Mouse (Mus musculus) left cerebral cortex, adult 9 months (tissue): Measurements from ENCODE around the gene Antxr1.
A peak's percentile ranks its signal among the peaks of the same experiment; 100 is the strongest.

ENCODE experiments used
- DNase-seq, 2 experiments: peaks; one replicate each; pipeline ENCODE4 v3.0.0; 2022; ENCODE audit warnings: low spot score in 2 of 2

Antxr1 gene

DNA sequence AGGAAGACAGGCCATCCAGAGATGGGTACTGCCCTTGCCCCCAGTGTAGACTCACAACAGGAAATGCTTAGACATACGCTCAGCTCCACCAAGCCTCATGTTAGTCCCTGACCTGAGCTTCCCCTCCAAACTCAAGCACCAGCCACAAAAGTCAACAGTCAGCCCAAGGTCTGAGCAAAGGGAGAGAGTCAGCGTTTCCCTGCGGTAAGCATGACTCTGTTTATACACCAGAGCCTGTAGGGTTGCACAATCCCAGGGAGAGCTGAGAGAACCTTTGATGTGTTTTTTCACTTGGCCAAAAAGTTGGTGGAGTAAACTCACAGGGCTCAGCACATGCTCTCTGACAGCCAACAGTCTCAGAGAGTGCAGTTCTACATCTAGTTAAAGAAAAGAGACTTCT, 145.9 kb downstream of the Antxr1 start:
- DNase-seq: no peak

DNA sequence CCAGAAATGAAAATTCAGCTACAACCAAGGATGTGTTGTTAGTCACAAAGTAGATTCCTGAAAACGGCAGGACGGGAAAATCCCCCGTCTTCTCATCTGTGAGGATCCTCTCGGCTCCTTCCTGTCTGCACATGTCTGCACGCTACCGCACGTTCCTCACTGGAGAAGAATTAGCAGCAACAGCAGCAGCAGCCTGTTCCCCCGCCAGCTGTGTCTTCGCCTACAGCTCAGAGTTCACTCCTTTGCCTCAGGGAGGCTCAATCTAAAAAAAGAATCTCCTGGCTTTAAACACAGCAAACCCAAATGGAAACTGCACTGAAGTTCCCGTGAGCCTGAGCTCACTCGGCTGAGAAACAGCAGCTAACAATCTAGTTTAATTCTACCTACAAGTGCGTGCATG, 148.6 kb downstream of the Antxr1 start:
- peak; percentile 81 for DNase-seq

DNA sequence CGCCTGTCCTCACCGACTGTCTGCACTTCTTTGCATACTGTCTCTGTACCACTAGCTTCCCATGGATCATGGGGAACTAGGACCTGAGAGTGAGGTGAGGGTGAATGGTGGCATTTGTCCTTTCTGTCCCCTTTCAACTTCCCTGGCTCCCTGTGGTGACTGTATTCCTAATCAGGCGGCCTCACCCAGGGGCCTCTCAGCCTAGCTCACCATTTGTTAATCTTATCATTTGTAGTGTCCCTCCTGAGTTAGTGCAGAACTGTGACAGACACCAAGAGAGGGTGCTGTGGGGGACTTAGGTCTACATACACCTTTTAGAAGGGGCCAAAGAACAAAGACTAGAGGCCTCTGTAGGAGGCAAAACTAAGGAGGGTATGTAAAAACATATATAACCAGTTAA, 151.2 kb downstream of the Antxr1 start:
- DNase-seq: no peak

DNA sequence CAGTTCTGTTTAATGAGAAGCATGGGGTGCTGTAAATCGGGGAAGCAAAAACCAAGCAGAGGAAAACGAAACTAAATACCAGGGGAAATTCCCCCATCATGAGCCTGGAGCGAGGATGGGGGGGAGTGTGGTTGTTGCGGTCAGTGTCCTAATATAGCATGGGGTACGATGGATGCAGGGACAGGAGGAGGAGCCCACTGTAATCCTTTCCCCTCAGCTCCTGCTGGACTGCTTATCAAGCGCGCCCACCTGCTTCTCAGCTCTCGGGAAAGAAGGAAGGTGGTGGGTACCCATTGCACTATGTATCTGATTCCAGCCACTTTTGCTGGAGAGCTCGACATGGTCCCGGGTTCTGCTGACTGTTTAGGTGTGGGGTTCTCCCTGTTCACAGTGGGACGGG, 151.6 kb downstream of the Antxr1 start:
- no peak for DNase-seq

DNA sequence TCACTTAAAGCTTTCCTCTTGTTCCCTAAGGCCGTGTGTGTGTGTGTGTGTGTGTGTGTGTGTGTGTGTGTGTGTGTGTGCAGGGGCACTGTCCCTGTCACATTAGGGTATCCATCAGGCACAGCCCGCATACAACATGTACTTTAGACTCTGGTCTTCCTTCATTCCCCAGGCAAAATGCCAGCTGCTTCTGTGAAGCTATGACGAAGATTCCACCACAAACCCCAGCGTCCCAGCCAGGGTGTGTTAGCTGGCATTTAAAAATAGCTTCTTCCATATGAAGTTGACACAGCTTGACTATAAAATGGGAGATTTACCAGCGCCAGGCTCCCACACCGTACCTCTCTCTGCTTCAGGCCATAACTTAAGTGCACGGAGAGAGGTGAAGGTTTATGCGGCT, 152.5 kb downstream of the Antxr1 start:
- DNase-seq: peak; percentile 57 to 88

DNA sequence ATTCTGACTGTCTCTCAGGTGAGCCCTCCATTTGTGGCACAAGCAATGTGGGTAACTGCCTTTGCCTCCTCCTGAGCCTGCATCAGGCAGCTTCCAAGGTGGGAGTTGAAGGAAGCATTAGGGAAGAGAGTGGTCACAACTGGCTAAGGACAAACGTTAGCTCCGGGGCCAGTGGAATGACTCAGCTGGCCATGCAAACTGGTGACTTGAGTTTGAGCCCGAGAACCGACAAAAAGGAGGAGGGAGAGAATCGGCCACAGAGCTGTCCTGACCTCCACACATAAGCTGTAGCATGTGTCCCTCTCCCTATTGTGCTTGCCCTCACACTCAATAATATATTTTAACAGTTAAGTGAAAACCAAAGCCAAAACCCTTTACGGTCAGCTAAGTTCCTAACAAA, 152.9 kb downstream of the Antxr1 start:
- no peak for DNase-seq

DNA sequence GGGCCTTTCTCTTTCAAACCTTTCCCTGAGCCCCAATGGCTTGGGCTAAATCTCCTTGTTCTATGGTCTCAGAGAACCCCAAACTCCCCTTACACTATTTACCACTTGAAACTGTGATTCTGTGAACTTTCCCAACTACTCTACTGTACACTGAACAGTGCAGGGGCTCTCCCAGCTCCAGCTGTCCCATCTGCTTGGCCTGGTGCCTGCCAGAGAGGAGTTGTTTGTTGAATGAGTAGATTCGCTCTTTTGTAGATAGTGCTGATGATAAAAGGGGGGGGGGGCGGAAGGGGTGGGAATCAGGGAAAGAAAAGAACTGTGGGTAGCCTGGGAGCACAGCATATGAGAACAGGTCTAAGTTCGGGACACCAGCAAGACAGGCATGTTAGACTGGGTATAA, 164.2 kb downstream of the Antxr1 start:
- no peak for DNase-seq

DNA sequence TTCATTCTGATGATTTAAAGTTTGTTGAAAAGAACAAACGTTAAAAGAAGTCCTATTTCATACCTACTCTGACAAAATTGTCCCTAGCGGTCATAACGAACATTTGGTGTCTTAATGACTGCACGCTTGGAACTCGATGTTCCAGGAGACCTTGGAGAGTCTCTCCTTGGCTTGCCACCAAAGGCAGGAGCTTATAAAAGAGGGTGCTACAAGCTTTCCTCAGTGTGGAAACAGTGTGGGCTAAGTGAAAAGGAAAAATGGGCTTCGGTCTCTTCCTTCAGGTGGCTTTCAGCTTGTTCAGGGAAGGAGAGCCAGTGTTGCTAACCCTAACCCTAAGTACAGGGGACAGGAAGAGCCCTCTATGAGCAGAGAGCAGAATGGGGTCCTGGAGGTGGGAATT, 164.7 kb downstream of the Antxr1 start:
- DNase-seq: peak in 1 of 2 experiments; percentile 39

DNA sequence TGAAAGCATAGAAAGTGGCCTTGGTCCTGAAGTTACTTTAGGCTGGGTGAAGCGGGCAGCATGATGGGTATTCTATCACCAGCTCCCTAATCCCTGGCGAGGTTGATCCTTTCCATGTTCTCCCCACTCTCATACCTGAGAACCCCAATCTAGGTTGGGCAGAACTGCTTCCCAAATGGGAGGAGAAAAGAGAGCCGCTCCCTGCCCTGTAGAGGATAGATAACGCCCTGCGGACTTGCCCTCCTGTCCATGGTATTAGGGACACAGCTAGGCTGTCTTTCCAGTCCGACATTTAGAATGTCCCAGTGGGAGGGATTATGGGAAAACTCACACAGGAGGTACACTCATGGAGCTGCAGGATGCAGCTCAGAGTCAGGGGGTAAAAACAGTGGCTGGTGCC, 165.3 kb downstream of the Antxr1 start:
- no peak for DNase-seq

DNA sequence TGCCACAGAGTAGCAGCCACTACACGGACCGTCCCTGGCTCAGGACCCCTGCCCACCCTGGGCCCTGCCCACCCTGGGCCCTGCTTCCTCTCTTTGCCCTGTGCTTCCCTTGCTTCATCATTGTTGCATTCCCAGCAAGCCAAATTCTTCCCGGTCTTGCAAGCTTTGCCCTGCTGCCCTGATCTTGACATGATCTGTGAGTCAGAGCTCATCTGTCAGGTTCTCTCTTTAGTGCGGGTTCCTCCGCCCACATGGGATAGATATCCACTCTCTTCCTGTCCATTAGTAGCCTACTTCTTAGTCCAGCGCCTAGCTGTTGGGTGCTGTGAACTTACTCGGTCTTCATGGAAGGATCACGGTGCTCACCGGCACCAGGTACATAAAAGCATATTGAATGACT, 167.6 kb downstream of the Antxr1 start:
- no peak for DNase-seq

DNA sequence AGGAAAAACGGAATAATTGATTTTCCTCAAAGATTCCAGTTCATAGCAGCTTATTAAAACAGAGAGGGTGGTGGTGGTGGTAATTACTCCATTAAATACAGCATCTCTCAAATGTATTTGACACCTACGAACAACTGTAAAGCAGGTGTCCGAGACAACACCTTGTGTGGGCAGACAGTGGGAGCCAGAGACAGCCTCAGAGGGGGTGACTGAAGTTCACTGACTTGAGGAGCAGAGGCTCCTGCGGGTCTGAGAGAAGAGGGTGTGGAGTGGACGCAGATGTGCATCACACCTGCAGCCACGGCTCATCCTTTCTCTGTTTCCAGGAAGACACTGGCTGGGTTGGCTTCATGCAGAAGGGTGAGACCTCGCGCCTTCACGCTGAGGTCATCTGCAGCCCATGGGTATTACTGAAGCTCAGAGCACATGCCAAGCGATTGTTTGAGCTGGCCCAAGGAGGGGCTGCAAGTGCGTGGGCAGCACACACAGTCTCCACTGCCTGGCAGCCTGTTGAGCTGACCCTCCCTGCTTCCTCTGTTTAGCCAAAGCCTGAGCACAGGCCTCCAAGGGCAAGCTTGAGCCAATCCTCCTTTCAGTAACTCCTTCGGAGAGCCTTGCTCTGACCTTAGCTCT, 168.8 kb downstream of the Antxr1 start:
- DNase-seq: no peak

DNA sequence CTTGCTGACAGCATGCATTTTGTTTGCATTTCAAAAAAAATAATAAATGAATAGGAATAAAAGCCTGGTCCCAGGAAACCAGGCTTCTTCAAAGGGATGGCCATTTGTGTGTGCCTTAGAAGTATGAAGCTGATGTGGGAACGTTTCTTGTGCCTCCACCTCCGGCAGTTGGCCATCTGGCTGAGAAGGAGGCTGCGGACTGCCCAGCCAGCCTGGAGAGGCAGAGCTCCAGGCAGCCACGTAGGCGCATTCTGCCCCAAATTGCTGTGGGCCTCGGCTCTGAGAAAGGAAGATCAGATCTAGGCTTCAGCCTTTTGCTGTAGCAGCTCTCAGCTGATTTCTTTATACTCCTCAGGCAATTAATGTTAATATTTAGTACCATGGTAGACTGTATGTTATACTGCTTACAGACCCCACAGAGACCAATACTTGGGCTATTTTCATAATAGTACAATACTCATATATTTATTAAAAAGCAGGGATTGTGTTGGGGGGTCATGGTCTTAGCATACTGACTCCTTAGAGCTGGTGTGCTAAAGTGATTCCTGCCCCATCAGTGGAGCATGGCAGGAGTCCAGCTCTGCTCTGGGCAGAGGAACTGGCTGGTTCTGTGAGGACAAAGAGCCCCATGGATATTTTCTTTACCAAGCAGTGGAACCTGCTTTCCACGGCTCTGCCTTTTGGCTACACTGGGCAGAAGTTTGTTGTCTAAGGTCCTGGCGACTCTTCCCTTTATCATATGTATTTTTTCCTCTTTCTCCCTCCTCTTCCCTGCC, 169.9 kb downstream of the Antxr1 start:
- DNase-seq: peak in 1 of 2 experiments; percentile 67

DNA sequence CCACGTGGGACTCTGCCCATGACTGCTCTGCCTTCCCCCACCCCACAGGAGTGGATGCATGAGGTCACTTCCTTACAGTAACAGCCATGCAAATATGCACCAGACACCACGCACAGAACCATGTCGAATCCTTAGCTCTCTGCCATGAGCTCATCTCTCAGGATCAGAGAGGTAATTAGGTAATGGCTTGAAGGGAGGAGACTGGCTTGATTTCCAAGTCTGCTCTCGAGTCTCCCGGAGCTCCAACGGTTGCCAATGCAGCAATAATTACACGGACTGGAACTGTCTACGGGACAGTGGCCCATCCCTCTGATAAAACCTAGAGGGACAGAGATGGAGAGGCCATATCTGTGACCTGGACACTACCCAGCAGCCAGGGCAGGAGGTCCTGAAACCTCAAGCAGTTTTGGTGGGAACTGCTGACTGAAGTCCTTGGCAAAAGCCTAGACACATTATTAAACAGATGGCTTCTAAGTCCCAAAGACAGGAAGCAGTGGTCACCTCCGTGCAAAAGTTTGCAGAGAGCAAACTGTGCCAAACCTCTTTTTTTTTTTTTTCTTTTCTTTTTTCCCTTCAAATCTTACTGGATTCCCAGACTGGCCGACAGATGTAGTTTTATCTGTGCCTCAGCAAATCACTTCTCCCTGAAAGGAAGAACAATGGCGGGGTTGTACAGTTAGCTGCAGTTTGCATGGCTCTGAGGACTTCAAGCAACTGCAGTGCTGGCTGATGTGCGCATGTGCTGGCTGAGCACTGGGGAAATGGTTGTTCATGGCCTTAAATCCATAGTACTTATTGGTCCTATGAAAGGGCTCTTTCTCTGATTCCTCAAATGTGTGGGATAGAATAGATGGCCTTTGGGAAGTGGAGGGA, 174.0 kb downstream of the Antxr1 start:
- DNase-seq: no peak

DNA sequence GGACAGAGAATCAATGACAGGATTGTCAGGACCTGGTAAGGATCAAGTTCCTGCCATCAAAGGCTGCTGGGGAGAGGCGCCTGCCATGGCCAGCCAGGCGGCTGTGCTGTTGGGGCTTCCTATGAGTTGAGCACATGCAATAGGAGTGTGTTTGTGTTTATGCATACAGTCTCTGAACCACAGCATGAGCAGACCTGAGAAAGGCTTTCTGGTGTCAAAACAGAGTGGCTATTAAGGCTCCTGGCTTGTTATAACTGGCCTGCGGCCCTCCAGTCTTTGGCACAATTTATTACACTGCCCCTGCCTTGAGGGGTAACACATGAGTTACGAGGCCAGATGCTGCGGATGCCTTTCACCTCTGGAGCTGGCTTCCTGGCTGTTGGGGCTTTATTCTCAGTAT, 175.4 kb downstream of the Antxr1 start:
- DNase-seq: no peak

DNA sequence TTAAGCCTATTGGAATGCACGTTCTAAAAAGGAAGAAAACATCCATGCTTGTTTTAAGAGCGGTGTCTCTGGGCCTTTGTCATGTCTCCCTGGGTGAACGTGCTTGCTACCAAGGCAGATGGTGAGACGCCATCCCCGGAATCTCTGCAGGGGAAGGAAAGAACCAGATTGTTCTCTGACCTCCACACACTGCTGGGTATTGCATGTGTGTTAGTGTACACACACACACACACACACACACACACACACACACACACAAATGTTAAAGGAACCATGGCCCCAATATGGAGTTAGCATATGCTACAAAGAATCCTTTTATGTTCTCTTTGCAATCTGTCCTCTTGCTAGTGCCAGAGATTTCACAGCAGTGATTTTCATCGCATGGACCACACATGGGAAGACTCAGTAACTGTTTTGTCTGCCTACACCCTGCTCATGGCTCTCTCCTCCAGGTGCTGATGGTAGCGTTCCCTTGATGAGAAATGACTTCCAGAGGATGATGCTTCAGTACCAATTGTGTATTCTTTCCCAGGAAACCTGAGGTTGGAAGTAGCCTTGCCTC, 177.5 kb downstream of the Antxr1 start:
- no peak for DNase-seq

DNA sequence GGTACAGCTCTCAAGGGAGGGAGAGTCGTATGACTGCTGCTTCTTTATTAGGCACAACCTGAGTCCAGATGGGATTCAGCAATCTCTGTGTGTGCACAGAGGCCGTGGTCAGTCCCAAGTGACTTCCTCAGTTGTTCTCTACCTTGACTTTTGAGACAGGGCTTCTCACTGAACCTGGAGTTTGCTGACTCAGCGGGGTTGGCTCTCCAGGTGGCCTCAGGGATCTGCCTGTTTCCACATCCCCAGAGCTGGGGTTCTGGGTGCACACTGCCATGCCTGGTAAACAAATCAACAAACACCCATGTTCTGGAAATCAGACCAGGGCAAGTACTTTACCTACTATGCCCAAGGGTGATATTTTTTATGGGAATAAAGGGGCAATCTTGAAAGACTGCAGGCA, 181.8 kb downstream of the Antxr1 start:
- DNase-seq: no peak

DNA sequence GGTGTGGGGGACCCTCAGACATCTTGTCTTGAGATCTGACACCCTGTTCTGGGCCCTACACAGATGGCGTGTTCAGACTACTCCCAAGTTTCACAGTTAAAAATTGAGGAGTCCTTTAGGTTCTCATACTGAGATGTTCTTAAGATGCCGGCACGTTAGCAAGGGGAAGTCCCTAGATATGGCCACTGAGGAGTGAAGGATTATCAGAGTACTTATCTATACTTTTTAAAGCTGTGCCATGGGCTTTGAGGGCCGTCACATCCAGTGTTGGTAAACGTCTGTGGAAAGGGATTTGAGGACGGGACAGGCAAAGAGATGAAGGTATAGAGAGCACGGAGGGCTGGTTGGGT, 182.4 kb downstream of the Antxr1 start:
- no peak for DNase-seq

DNA sequence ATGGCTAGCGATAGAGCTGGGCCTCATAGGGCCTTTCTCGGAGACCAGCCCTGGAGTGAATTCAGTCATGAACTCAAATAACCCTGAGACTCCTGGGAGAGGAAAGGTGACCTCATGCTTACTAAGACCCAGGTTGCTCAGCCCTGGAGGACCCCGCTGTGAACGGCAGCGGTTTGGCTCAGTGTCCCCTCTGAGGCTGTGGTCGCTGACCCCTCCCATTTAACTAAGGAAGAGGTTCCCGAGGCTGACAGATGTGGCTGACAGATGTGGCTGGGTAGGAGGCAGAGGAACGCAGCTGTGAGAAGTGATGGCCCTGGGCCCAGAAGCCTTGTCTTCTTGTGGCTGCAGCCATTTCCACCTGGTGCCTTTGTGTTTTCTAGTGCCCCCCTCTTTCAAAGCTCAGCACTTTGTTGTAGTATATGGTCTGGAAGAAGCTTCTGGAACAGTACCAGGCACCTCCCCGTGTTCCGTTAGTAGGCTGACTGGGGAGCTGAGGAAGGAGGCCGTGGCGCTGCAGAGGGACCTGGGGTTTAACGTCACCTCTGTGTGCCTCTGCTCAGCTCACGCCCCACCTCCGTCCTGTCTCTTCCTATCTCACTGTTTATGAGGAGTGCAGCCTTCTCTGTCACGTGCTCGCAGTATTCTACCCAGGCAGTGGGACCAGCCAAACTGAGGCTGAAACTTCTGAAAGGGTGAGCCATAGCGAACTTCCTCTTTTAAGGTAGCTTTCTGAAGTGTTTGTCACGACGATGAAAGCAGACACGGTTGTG, 183.0 kb downstream of the Antxr1 start:
- DNase-seq: no peak

DNA sequence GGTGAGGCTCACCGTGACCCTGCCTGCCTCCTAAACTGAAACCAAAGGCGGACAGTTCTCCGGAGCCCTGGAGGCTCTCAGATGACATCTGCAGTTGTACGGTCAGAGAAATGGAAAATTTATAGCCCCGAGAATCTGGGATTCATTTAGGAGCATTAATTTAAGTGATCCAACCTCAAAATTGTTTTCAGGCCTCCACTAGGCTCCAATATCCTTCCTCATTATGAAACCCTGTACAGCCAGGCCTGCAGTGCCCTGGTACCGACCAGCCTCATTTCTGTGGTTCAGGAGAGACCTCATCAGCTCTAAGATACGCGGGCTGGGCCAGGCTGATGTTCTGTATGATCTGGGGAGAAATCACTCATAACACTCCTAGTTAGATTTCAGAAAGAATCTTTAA, 184.2 kb downstream of the Antxr1 start:
- DNase-seq: no peak

DNA sequence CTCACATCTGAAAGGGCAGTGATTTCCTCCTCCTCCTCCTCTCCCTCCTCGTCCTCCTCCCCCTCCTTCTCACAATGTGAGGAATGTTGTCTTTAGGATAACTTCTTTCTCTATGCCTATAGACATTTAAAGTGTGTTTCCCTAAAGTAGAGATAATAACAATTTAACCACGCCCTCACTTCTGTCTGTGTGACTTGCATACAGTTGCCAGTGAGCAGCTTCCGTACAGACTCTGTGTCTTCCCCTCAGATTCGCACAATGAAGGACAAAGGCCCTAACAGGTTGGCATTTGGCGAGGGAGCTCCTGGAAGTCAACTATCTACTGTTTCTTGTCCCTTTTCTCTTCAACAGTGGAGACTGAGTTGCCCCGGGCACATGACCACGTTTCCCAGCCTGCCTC, 185.2 kb downstream of the Antxr1 start:
- no peak for DNase-seq

DNA sequence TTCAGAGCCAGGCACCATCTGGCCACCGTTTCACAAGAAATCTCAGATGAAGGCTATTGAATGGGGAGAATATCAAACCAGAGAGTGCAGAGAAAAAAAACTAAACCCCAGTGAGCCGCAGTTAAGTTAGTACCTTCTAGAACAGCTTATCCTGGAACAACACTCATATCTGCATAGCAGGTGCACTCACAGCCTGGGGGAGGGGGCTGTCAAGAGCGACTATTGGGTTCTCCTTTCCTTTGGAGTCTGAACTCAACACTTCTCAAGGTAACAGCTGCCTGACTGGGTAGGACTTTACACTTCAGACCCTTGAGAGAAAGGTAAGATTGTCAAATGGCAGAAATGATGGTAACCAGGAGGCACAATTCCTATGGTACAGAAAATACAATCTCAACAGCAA, 187.7 kb downstream of the Antxr1 start:
- DNase-seq: no peak

DNA sequence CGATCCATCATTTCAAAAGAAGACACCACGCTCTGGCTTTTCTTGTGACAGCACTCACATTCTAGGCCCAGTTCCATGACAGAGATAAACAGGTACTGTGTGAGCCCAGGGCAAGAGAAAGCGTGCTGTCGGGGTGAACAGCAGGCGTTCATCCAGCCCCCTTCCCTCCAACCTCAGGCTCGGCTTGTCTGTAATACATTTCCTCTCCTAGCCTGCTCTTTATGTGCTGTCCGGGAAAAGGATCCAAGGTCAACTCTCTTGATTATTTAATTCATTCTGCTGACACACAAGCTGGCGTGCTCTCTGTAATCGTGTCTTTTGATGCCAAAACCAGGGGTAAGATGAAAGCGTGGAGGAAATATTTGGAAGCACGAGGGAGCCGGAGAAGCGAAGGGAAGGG, 192.0 kb downstream of the Antxr1 start:
- DNase-seq: no peak
